Mouse (Mus musculus): ENCODE results near the gene Apoc2.
"Not testable (repeated sequence)": the region's sequence is repeated elsewhere in the genome, so short reads cannot be mapped to it uniquely, and the experiment has no call there.

Gene Apoc2

DNA sequence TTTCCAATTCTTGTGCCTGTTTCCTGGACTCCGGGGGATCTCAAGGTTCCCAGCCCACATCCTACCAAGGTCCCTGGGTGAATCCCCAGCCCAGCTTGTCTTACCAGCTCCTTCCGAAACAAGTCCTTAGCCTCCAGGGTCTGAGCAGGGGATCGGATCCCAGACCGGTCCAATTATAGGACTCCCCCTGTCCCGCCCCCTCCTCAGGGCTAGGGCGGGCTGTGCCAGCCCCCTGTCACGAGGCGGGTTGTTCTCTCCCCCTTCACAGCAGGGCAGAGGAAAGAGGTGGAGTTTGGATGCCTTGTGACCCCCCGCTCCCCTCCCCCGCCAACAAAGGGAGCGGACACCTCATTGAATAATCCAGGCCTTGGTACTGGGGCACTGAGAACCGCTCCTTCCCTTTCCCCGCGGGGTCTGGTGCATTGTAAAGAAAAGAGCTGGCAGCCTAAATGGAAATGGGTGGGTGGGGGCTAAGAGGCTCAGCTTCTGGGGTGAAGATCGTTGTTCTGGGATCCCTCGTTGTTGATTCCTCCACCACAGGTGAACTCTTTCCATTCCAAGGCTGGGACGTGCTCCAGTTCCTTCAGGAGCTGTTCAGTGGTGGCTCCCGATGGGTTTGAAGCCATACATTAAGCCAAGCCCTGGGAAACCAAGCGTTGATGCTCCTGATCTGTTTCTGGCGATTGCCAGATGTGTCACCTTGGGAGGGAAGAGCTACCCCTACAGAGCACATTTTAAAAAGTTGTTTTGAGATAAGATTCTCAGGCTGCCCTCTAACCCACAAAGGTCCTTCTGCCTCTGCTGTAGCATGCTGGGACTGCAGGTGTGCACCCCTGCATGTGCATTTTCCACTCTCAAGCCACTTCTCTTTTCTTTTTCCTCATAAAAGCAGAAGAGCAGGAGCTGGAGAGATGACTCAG is 21.4 kb upstream of the Apoc2 start, which contains the start of gene Apoe:
Gene Apoe (minus strand): TSS at position 282 of the 920 bp plus-strand sequence.
- no peak for DNase-seq (ENCODE audit: low read depth)

DNA sequence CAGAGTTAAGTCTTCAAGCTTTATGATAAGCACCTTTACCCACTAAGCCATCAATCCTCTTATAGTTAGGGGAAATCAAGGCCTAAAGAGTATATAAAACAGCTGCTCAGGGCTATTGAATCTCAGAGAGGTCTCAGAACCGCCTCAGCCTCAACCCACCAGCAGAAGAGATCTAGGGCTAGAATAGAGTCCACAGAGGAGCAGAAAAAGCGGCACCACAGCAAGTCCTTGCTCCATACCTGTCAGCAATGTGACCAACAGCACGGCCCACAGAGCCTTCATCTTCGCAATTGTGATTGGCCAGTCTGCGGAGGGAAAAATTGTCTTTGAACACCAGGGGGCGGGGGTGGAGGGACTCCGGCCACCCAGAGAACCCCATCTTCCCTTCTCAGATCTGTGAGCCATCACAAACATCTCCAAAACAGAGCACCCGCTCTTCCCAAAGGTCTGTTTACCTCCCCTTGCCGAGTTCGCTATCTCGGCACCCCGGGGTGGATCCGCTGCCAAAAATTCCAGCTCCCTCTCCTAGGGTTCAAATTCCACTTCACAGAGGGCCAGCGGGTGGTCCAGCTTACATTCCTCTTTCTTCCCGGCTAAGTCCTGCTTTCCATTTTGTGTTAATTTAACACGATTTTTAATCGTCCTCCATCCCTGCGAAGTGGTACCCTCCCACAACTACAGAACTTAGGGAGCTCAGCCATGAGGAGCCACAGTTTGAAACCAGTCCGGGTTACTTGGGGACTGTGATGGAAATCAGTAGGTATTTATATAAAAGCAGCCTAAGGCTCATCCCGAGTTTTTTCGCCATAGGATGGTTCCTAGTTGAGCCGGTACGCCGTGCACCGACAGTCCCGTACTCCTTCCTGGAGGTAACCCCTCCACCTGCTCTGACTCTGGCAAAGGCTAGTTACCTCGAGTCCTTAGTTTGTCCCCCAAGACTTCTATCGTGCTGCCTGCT is 20.5 kb upstream of the Apoc2 start:
- no peak for DNase-seq (ENCODE audit: low read depth)

DNA sequence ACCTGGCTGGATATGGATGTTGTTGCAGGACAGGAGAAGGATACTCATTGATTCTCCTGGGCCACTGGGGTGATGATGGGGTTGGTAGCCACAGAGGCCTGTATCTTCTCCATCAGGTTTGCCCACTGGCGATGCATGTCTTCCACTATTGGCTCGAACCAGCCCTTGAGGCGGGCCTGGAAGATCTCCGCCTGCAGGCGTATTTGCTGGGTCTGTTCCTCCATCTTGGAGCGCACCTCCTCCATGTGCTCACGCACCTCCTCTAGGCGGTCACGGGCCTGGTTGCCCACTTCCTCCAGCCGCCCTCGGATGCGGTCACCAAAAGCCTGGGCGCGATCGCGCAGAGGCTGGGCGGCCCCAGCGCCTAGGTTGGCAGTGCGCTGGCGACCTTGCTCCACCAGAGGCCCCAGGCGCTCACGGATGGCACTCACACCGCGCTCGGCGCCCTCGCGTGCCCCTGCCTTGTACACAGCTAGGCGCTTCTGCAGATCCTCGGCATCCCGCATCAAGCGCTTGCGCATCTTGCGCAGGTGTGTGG is 18.7 kb upstream of the Apoc2 start:
- DNase-seq (ENCODE audit: low read depth): no peak

DNA sequence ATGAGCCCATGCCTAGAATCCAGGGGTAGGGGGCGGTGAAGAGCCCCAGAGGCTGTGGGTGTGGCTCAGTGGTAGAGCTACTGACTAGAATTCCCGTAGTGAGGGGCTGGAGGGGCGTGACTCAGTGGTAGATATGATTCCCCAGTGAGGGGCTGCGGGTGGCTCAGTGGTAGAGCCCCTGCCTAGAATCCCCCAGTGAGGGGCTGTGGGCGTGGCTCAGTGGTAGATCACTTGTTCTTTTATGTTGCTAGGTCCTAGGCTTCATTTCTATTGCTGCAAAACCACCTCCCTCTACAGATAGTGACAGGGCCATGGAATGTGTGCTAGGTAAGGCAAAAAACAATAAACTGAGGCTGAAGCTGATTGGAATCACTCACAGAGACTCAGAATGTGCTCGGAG is 18.1 kb upstream of the Apoc2 start:
- no peak for DNase-seq (ENCODE audit: low read depth)

DNA sequence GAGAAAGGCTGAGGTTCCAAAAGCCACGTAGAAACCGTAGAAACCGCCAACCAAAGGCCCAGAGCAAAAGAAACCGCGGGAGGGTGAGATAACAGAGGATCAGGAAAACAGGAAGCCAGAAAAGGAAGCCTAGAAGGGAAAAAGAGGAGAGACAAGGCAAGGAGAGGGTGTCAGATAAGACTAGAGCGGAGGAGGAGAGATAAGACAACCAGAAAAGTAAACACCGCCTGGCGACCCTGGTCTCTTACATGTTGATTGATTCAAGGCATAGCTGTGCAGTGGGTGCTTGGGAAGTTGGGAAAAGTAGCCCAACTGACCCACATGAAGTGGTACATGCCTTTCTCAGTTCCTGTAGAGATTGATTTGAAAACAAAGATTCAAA is 17.5 kb upstream of the Apoc2 start:
- DNase-seq (ENCODE audit: low read depth): no peak

DNA sequence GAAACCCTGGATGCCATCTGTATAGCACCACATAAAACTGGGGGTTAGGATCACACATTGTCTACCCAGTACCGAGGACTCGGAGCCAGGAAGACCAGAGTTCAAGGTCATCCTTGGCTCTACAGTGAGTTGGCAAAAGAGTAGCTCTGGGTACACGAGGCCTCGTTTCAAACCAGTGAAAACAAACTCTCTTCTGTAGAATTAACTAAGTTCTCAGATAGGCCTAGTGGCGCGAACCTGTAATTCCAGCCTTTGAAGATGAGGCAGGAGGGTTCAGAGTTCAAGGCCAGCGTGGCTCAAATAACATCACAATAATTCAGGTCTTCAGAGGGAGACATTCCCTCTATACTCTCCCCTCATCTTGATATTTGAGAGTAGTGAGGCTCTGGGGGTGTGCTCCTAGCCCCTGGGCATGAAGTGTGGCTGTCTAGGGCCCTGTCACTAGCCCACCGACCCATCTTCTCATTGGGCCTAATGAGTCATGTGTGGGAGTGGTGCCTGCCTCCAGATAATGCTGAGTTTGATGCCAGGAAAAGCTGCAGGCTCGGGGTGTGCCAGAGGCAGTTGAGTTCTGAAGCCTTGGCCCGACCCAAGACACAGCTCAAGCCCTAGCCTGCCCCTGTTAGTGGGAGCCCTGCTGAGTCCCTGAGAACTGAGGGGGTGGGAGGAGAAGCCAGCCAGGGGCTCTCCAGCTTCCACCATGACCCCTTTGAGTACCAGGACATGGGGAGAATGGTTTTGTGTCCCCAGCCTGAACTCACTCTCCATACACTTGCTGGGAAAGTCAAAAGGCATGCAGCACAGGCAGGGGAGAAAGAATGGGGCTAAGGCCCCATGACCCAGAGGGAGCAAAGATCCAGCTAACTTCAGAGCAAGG is 16.8 kb upstream of the Apoc2 start:
- no peak for DNase-seq (ENCODE audit: low read depth)

DNA sequence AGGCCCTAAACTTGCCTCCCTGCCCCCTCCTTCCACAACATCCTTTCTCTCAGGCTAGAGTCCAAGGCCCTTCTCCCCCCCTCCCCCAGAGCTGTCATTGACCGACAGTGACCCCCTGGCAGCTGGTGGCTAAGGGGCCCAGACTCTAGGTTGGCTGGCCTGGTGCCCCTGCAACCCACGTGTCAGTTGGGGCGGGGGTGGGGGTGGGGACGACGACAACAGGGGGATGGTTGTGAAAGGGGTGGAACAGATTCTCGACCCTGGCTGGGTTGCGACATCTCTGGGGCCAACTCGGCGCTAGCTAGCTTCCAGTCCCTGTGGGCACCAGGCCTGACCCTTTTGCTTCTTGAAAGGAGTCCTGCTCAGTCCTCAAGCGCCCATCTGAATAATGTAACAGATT is 15.7 kb upstream of the Apoc2 start:
- no peak for DNase-seq (ENCODE audit: low read depth)

DNA sequence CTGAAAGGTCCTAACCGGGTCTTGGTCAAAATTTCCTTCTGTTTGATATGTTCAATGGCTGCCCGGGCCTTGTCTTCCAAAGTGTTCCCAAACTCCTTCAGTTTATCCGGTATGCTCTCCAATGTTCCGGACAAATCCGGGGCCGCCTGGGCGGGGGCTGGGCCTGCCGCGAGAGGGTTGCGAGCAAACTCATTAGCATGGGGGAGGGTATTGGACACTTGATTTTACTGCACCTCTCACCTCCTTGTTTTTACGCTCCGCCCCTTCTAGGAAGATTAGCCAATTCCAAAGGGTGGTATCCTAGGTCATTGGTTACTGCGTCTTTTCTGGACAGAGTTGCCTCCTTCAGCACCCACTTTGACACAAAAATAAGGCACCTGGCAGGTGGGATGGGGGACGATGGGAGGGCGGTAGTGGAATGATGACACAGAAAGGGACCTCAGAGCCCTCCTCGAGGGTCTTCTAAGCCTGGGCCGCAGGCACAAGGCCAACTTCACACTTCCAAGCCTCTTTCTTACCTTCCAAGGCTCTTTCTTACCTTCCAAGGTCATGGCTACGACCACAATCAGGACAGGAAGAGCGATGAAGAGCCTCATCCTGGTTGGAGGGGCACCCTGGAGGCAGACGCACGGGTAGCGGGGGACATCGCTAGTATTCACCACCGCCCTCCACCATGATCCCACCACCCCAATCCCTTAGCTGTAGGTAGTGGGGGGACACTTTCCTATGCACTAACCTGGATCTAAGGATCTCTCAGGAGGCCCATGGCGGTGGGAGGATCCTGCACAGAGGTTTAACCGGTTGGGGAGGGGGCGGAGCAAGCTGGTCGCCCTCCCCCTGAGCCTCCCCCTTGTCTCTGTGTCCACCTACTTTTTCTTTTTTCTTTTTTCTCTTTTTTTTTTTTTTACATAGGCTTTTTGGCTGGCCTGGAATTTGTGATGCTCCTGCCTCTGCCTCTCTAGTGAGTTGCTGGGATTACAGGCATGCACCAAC is 14.4 kb upstream of the Apoc2 start, which contains the start of gene Apoc1:
Gene Apoc1 (minus strand): TSS at position 788 of the 993 bp plus-strand sequence.
- DNase-seq (ENCODE audit: low read depth): no peak

DNA sequence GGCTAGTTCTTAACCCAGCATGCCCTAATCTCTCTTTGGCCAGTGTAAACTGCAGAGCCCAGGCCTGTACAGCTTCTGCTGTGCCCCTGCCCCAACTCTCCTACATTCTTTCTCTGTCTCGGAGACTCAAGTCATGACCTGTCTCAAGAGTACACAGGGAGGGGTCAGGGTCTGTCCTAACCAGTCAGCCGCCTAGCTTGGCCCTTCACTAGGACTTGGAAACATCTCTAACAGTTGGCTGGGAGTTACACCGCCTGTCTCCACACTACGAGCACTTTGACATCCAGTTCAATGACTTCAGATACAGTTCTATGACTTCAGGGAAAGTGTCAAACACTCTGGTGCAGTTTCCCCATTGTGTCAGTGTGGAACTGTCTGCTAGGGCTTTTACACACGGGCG is 13.7 kb upstream of the Apoc2 start:
- DNase-seq (ENCODE audit: low read depth): no peak

DNA sequence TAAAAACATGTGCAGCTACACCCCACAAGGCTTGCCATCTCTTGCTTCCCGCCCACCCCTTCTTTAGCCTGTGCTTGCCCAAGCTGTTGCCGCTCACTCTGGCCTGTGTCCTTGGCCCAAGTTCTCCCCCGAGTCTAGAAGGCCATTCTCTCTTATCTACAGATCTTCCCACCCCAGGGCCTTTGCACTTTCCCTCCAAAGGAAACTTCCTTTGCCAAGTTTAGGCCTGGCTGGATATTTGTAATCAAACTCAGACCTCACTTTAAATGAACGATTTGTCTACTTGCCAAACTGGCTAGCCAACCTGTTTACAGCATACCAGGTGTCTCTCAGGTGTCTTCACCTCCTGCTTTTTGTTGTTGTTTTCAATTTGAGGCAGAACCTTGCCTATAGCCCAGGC is 13.1 kb upstream of the Apoc2 start:
- no peak for DNase-seq (ENCODE audit: low read depth)

DNA sequence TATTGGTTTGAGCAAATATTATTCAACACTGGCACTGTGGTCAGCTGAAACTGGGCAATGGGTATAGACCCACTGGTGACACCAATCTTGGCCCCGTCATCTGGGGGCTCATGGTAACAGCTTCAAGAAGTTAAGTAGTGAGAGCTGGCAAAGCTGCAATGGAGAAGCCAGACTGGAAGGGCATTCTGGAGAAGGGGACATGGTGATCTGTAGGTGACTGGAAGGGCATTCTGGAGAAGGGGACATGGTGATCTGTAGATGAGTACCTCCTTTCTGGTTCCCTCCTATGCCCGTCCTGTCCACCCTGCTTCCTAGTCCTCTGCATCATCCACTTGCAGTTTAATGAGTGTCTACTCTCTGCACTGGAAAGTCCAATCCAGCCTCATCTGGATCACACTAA is 10.9 kb upstream of the Apoc2 start:
- DNase-seq (ENCODE audit: low read depth): no peak

DNA sequence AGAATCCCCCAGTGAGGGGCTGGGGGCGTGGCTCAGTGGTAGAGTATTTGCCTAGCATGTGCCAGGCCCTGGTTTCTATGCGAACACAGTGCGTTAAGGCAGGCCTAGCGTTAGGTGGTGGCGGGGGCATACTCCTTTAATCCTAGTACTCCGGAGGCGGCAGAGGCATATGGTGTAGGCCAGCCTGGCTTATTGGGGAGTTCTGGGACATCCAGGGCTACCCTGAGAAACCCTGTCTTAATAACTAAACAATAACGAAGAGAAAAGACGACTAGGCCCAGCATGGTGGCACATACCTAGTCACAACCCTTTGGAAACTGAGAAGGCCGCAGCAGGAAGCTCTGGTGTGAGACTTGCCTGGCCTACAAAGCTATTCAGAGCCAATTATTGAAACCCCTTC is 10.4 kb upstream of the Apoc2 start:
- DNase-seq (ENCODE audit: low read depth): no peak

DNA sequence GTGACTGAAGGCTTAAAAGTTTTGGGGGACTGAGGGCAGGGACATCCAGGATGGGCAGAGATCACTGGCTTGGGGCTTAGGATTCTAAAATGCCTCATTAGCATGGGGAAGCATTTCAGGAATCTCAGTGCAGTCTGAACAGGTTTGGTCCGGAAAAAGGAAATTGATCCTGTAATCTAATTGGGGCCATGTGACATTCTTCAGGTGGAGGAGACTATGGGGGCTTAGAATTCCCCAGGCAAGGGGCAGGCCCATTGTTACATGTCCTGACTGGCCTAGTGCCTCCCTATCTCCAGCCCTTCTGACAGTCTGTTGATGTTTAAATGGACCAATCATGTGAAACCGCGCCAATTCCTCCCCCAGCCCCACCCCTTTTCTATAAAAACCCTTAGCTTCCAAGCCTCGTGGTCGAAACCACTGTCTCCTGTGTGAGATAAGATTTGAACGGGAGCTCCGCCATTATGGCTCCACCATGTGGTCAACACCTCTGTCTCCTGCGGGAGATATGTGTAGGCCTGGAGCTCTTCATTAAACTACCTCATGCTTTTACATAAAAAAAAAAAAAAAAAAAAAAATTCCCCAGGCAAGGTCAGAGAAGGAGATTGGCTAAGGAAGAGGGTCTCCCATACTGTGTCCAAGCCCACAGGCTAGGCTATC is 9.3 kb upstream of the Apoc2 start:
- DNase-seq (ENCODE audit: low read depth): not testable (repeated sequence)

DNA sequence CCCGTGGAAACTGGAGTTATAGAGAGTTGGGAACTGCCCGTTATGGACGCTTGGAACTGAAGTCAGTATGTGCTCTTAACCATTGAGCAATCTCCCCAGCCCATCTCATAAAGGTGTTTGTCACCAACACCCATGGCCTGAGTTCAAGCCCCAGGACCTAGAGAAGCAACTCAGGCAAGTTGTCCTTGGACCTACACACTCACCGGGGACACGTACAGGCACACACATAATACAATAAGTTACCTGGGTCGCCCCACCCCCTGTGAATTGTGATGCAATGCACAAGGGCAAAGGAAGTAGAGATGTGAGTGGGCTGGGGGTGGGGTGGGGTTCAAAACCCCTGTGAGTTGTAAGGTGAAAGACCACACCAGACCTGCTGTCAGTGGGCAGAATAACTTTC is 8.8 kb upstream of the Apoc2 start:
- no peak for DNase-seq (ENCODE audit: low read depth)

DNA sequence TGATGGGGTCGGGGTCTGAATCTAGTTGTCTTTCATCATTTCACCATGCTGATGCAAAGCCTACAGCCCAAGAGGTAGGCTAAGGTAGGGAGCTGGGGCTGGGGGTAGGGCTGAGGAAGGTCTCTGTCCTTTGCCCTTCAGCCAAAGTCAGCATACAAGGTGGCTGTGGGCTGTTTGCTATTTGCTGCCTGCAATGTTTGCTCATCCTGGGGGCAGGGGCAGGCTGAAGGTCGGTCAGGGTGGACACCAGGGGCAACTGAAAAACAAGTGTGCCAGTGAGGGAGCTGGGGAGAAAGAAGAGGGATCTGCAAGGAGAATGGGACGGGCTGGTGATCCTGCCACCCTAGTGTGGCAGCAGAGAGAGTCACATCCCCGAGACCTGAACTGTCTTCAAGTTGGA is 7.6 kb upstream of the Apoc2 start:
- no peak for DNase-seq (ENCODE audit: low read depth)

DNA sequence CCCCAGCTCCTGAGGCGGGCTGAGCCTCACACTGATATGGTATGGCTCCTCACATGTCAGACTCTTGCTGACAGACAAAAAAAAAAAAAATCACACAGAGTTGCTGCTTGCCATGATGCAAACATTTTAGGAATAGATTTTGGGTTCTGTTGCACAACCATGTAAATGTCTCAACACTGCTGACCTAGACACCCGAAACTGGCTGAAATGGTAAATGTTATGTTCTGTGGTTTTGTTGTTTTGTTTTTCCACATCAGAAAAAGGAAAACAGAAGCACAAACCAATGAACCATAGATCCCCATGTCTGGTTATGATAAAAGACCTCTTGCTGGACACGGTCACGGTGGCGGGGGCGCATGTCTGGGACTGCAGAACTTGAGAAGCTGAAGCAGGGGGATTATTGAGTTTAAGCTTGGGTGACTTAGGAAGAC is 6.0 kb upstream of the Apoc2 start:
- no peak for DNase-seq (ENCODE audit: low read depth)

DNA sequence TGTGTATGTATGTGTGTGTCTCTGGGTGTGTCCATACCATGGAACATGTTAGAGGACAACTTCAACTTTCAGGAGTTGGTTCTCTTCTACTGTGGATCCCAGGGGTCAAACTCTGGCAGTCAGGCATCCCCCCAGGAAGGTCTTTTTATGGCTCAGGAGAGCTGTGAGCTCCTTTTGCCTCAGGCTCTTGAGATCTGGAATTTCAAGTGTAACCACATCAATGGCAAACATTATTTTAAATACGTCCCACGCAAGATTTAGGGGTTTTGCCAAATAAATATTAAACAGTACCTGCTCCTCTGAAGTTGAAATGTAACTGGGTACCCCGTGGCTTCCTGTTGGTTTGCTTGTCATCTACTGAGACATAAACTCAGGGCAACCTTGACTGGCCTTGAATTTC is 5.2 kb upstream of the Apoc2 start:
- DNase-seq (ENCODE audit: low read depth): no peak

DNA sequence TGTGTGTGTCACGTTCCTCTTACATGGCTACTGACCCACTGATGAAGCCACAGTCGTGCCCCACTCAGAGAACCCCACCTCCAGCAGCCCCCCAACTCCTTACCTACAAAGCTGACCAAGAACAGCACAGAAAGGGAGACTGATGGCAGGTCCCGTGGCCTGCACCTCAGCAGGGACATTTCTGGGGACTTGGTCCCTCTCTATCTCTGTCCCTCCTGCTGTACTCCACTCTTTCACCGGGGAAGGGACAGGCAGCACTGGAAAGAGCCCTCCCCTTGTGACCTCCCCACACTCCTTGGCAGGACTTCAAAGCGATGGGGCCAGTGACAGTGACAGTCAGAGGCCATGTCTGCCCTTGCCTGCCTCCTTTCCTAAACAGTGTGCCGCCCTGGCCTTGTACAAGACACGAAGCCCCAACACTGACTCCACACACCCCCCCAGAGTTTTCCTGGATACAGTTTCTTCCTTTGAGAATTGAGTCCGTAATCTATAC is 3.5 kb upstream of the Apoc2 start, which contains the start of the genes Gm44805 and Apoc4:
Gene Gm44805 (minus strand): TSS at position 222 of the 493 bp plus-strand sequence.
Gene Apoc4 (minus strand): TSS at position 278 of the 493 bp plus-strand sequence.
- no peak for DNase-seq (ENCODE audit: low read depth)

DNA sequence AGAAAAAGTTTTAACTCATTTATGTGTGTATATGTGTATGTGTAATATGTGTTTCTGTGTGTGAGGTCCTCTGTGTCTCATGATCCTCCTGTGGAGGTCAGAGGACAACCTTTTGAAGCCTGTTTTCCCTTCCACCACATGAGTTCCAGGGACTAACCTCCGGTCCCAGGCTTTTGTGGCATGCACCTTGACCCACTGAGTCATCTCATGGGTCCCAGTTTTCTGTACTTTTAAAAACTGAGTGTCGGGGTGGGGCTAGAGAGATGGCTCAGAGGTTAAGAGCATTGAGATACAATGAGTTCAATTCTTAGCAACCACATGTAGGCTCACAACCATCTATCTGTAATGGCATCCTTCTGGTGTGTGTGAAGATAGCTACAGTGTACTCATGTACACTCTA is 3.0 kb upstream of the Apoc2 start:
- no peak for DNase-seq (ENCODE audit: low read depth)

Measured in c-Kit-positive CD71-negative TER-119-negative erythroid progenitor cells, embryonic 14.5 days (primary cell).